Mouse (Mus musculus) thymus, postnatal 10 days (tissue): Measurements from ENCODE around the gene Ap2a2.

Experiments
- DNase-seq, 2 experiments: peaks; one replicate each; pipeline ENCODE4 v3.0.0; 2021; ENCODE audit warnings: low spot score in 2 of 2

Gene Ap2a2

GRCm38 (mm10) chr7:141561682-141562391 lies at the start of gene Ap2a2:
Gene Ap2a2 (plus strand): TSS chr7:141562173.
- DNase-seq: peak; percentile 77 to 88

GRCm38 (mm10) chr7:141517638-141518037 lies 44.3 kb upstream of the Ap2a2 start:
- DNase-seq: no peak

GRCm38 (mm10) chr7:141518296-141518695 lies 43.7 kb upstream of the Ap2a2 start:
- DNase-seq: no peak

GRCm38 (mm10) chr7:141518926-141519325 lies 43.0 kb upstream of the Ap2a2 start:
- DNase-seq: no peak

- no peak for DNase-seq
Observed at GRCm38 (mm10) chr7:141519795-141520194, 42.2 kb upstream of the Ap2a2 start.

- DNase-seq: no peak
Observed at GRCm38 (mm10) chr7:141523007-141523406, 39.0 kb upstream of the Ap2a2 start.

- no peak for DNase-seq
Observed at GRCm38 (mm10) chr7:141524271-141524670, 37.7 kb upstream of the Ap2a2 start.

- peak; percentile 37 to 65 for DNase-seq
Observed at GRCm38 (mm10) chr7:141524760-141525579, 37.0 kb upstream of the Ap2a2 start.

GRCm38 (mm10) chr7:141525580-141525925 lies 36.4 kb upstream of the Ap2a2 start:
- no peak for DNase-seq

GRCm38 (mm10) chr7:141535570-141535969 lies 26.4 kb upstream of the Ap2a2 start:
- no peak for DNase-seq

GRCm38 (mm10) chr7:141538852-141539555 lies 23.0 kb upstream of the Ap2a2 start:
- DNase-seq: peak; percentile 5 to 11

GRCm38 (mm10) chr7:141539556-141540311 lies 22.2 kb upstream of the Ap2a2 start, which contains the start of gene Chid1:
Gene Chid1 (minus strand): TSS chr7:141539857.
- DNase-seq: peak; percentile 95 to 97

- DNase-seq: peak in 1 of 2 experiments; percentile 5
Observed at GRCm38 (mm10) chr7:141540312-141541081, 21.5 kb upstream of the Ap2a2 start.

- DNase-seq: no peak
Observed at GRCm38 (mm10) chr7:141541681-141542080, 20.3 kb upstream of the Ap2a2 start.

- no peak for DNase-seq
Observed at GRCm38 (mm10) chr7:141542588-141542987, 19.4 kb upstream of the Ap2a2 start.

- no peak for DNase-seq
Observed at GRCm38 (mm10) chr7:141544654-141545053, 17.3 kb upstream of the Ap2a2 start.

GRCm38 (mm10) chr7:141549432-141550061 lies 12.4 kb upstream of the Ap2a2 start:
- DNase-seq: no peak

- no peak for DNase-seq
Observed at GRCm38 (mm10) chr7:141550464-141550863, 11.5 kb upstream of the Ap2a2 start.

GRCm38 (mm10) chr7:141558329-141558776 lies 3.6 kb upstream of the Ap2a2 start:
- DNase-seq: no peak

GRCm38 (mm10) chr7:141558946-141559345 lies 3.0 kb upstream of the Ap2a2 start:
- no peak for DNase-seq
